Mouse (Mus musculus): ENCODE results near the gene L3mbtl2. TPM values are rescaled to one million over a fixed set of nuclear protein-coding genes. Genes with fewer than 3 reads are reported as not detected.

The L3mbtl2 gene
- 29.6 and 32.7 TPM in 2 replicates for polyA plus RNA-seq (2012; rRNA removed)

GRCm38 (mm10) chr15:81663697-81664561 is at the start of gene L3mbtl2:
Gene L3mbtl2, plus strand, starts transcription at chr15:81663889.
- no peak within 1 kb of the TSS for H3K27ac ChIP-seq (ENCODE audit: insufficient read depth, low read length)
- peak within 1 kb of the TSS; percentile 89 for H3K4me3 ChIP-seq (ENCODE audit: insufficient read depth, low read length)
- no peak for TF ChIP-seq CTCF (IDR thresholded peaks at IDR 0.05; ENCODE audit: extremely low read depth, insufficient read depth, low read length)
- TF ChIP-seq POLR2A (IDR thresholded peaks at IDR 0.05; ENCODE audit: extremely low read depth, insufficient read depth, low read length): peak; percentile 70; the same call in 1 of the 2 replicates
- H3K4me1 ChIP-seq (ENCODE audit: control insufficient read depth, insufficient read depth, low read length): no peaks in the 10 kb centered on the region; the same call in 1 of the 2 replicates

- no peaks in the 10 kb centered on the region for H3K4me1 ChIP-seq (ENCODE audit: control insufficient read depth, insufficient read depth, low read length)
- no peak for TF ChIP-seq CTCF (IDR thresholded peaks at IDR 0.05; ENCODE audit: extremely low read depth, insufficient read depth, low read length)
- no peak for TF ChIP-seq POLR2A (IDR thresholded peaks at IDR 0.05; ENCODE audit: extremely low read depth, insufficient read depth, low read length)
- H3K27ac ChIP-seq (ENCODE audit: insufficient read depth, low read length): no peak overlapping the region
- no peak overlapping the region for H3K4me3 ChIP-seq (ENCODE audit: insufficient read depth, low read length)
These were observed 13.9 kb upstream of the L3mbtl2 start for GRCm38 (mm10) chr15:81649516-81650455.

- Histone ChIP-seq H3K27ac (ENCODE audit: insufficient read depth, low read length) (no peak overlapping the region), H3K4me3 (ENCODE audit: insufficient read depth, low read length) (no peak overlapping the region), H3K4me1 (ENCODE audit: control insufficient read depth, insufficient read depth, low read length) (no peaks in the 10 kb centered on the region)
- TF ChIP-seq POLR2A (IDR thresholded peaks at IDR 0.05; ENCODE audit: extremely low read depth, insufficient read depth, low read length): no peak
- TF ChIP-seq CTCF (IDR thresholded peaks at IDR 0.05; ENCODE audit: extremely low read depth, insufficient read depth, low read length): no peak
These were observed 13.1 kb upstream of the L3mbtl2 start for GRCm38 (mm10) chr15:81650636-81651035.

GRCm38 (mm10) chr15:81661701-81662100 is 2.0 kb upstream of the L3mbtl2 start:
- TF ChIP-seq POLR2A (IDR thresholded peaks at IDR 0.05; ENCODE audit: extremely low read depth, insufficient read depth, low read length): no peak
- no peak for TF ChIP-seq CTCF (IDR thresholded peaks at IDR 0.05; ENCODE audit: extremely low read depth, insufficient read depth, low read length)
- Histone ChIP-seq H3K4me1 (ENCODE audit: control insufficient read depth, insufficient read depth, low read length) (no peaks in the 10 kb centered on the region; the same call in 1 of the 2 replicates), H3K27ac (ENCODE audit: insufficient read depth, low read length) (no peak overlapping the region)

GRCm38 (mm10) chr15:81663281-81663680 is 408 bp upstream of the L3mbtl2 start:
- no peak overlapping the region; the same call in 1 of the 2 replicates for H3K4me3 ChIP-seq (ENCODE audit: insufficient read depth, low read length)
- no peak overlapping the region for H3K27ac ChIP-seq (ENCODE audit: insufficient read depth, low read length)
- H3K4me1 ChIP-seq (ENCODE audit: control insufficient read depth, insufficient read depth, low read length): no peaks in the 10 kb centered on the region; the same call in 1 of the 2 replicates
- TF ChIP-seq CTCF (IDR thresholded peaks at IDR 0.05; ENCODE audit: extremely low read depth, insufficient read depth, low read length): no peak
- TF ChIP-seq POLR2A (IDR thresholded peaks at IDR 0.05; ENCODE audit: extremely low read depth, insufficient read depth, low read length): no peak

More at GRCm38 (mm10) chr15:81661701-81662100, 2.0 kb upstream of the L3mbtl2 start:
- H3K4me3 ChIP-seq (ENCODE audit: insufficient read depth, low read length): no peak overlapping the region

- no peaks in the 10 kb centered on the region; the same call in 1 of the 2 replicates for H3K4me1 ChIP-seq (ENCODE audit: control insufficient read depth, insufficient read depth, low read length)
- no peak overlapping the region for H3K4me3 ChIP-seq (ENCODE audit: insufficient read depth, low read length)
- TF ChIP-seq CTCF (IDR thresholded peaks at IDR 0.05; ENCODE audit: extremely low read depth, insufficient read depth, low read length) (no peak), POLR2A (IDR thresholded peaks at IDR 0.05; ENCODE audit: extremely low read depth, insufficient read depth, low read length) (no peak)
- H3K27ac ChIP-seq (ENCODE audit: insufficient read depth, low read length): no peak overlapping the region
These were observed 3.3 kb downstream of the L3mbtl2 start for GRCm38 (mm10) chr15:81666957-81667356.

GRCm38 (mm10) chr15:81670231-81670640 is 6.5 kb downstream of the L3mbtl2 start:
- H3K4me1 ChIP-seq (ENCODE audit: control insufficient read depth, insufficient read depth, low read length): no peaks in the 10 kb centered on the region
- TF ChIP-seq POLR2A (IDR thresholded peaks at IDR 0.05; ENCODE audit: extremely low read depth, insufficient read depth, low read length): no peak
- peak; percentile 62 for TF ChIP-seq CTCF (IDR thresholded peaks at IDR 0.05; ENCODE audit: extremely low read depth, insufficient read depth, low read length)
- no peak overlapping the region for H3K4me3 ChIP-seq (ENCODE audit: insufficient read depth, low read length)
- no peak overlapping the region for H3K27ac ChIP-seq (ENCODE audit: insufficient read depth, low read length)

GRCm38 (mm10) chr15:81676637-81677036 is 12.9 kb downstream of the L3mbtl2 start:
- Histone ChIP-seq H3K4me3 (ENCODE audit: insufficient read depth, low read length) (no peak overlapping the region), H3K4me1 (ENCODE audit: control insufficient read depth, insufficient read depth, low read length) (no peaks in the 10 kb centered on the region), H3K27ac (ENCODE audit: insufficient read depth, low read length) (no peak overlapping the region)
- TF ChIP-seq CTCF (IDR thresholded peaks at IDR 0.05; ENCODE audit: extremely low read depth, insufficient read depth, low read length): no peak
- TF ChIP-seq POLR2A (IDR thresholded peaks at IDR 0.05; ENCODE audit: extremely low read depth, insufficient read depth, low read length): no peak

GRCm38 (mm10) chr15:81680301-81680805 is 16.7 kb downstream of the L3mbtl2 start:
- Histone ChIP-seq H3K4me1 (ENCODE audit: control insufficient read depth, insufficient read depth, low read length) (no peaks in the 10 kb centered on the region), H3K27ac (ENCODE audit: insufficient read depth, low read length) (no peak overlapping the region), H3K4me3 (ENCODE audit: insufficient read depth, low read length) (no peak overlapping the region)
- TF ChIP-seq CTCF (IDR thresholded peaks at IDR 0.05; ENCODE audit: extremely low read depth, insufficient read depth, low read length): no peak
- no peak for TF ChIP-seq POLR2A (IDR thresholded peaks at IDR 0.05; ENCODE audit: extremely low read depth, insufficient read depth, low read length)
